Mouse (Mus musculus) heart, postnatal 0 days (tissue): ENCODE measurements around the gene 9330182O14Rik. TPM values are rescaled to one million over a fixed set of nuclear protein-coding genes. Genes with fewer than 3 reads are reported as not detected.

Source experiments
- ATAC-seq: fragments of 200-750 bp; cut with Nextera tagmentation; 2 replicates; pipeline ENCODE4 v1.8.0; 2017; ENCODE audit warnings: low read depth, moderate number of reproducible peaks, moderate library complexity; ENCODE audit not compliant: insufficient read depth
- DNase-seq: peaks from one replicate; pipeline ENCODE4 v3.0.0-alpha.2; 2016; ENCODE audit warnings: low spot score
- H3K27ac ChIP-seq: fragments of 300-500 bp; sonication (generic); 2 replicates; pipeline ENCODE4 v1.5.1; 2014; ENCODE audit warnings: low read depth, mild to moderate bottlenecking
- H3K27me3 ChIP-seq: fragments of 300-500 bp; sonication (generic); 2 replicates; pipeline ENCODE4 v1.6.1; 2014; ENCODE audit warnings: low read length, mixed read lengths; ENCODE audit not compliant: control insufficient read depth, insufficient read depth
- H3K36me3 ChIP-seq: fragments of 300-500 bp; sonication (generic); replicated peaks from 2 replicates; pipeline ENCODE4 v1.6.1; 2014; ENCODE audit warnings: low read length, mixed read lengths; ENCODE audit not compliant: control insufficient read depth, insufficient read depth
- H3K4me1 ChIP-seq: fragments of 300-500 bp; sonication (generic); 2 replicates; pipeline ENCODE4 v1.6.1; 2014; ENCODE audit warnings: antibody characterized with exemption; ENCODE audit not compliant: control insufficient read depth, insufficient read depth
- H3K4me2 ChIP-seq: fragments of 300-500 bp; sonication (generic); 2 replicates; pipeline ENCODE4 v1.6.1; 2014; ENCODE audit warnings: low read depth, mild to moderate bottlenecking, low read length, moderate library complexity
- H3K4me3 ChIP-seq: fragments of 300-500 bp; sonication (generic); 2 replicates; pipeline ENCODE4 v1.5.1; 2014; ENCODE audit warnings: low read depth, low read length
- H3K9ac ChIP-seq: fragments of 300-500 bp; sonication (generic); replicated peaks from 2 replicates; pipeline ENCODE4 v1.6.1; 2014; ENCODE audit warnings: low read depth, low read length, mixed read lengths
- H3K9me3 ChIP-seq: fragments of 300-500 bp; sonication (generic); replicated peaks from 2 replicates; pipeline ENCODE4 v1.6.1; 2016; ENCODE audit warnings: low read length; ENCODE audit not compliant: control insufficient read depth
- CTCF ChIP-seq: IDR thresholded peaks from 2 replicates; pipeline ENCODE4 v1.5.1; 2016; ENCODE audit warnings: antibody characterized with exemption, control low read depth, low read depth
- EP300 ChIP-seq: IDR thresholded peaks from 2 replicates; pipeline ENCODE4 v1.6.1; 2016; ENCODE audit warnings: antibody characterized with exemption, low read depth
- WGBS: fragments of 180-500 bp; shearing (Covaris S2); extraction: QIAGEN DNeasy Blood & Tissue Kit; methylation state at CpG from one replicate; pipeline ENCODE4 v1.1.7; 2014; 5-methylcytosine and 5-hydroxymethylcytosine counted together
- microRNA-seq: library from miRNA; unstranded; fragments of <30 nt; microRNA quantifications from one replicate; pipeline ENCODE4, GENCODE M21; 2016
- polyA plus RNA-seq: library from polyadenylated mRNA; unstranded; fragments of >200 nt; fragmentation: Nextera tagmentation; extraction: Ambion mirVana; gene quantifications from 2 replicates; pipeline ENCODE4 v1.2.1, GENCODE M21; 2015
- total RNA-seq: library from RNA; depleted of rRNA; stranded (reverse); fragments of >200 nt; gene quantifications from 2 replicates; pipeline ENCODE4 v1.2.3, GENCODE M21; 2014; ENCODE audit warnings: low replicate concordance

Gene 9330182O14Rik
- total and polyA plus RNA-seq, 2 experiments from 2014 or later = not detected

DNA sequence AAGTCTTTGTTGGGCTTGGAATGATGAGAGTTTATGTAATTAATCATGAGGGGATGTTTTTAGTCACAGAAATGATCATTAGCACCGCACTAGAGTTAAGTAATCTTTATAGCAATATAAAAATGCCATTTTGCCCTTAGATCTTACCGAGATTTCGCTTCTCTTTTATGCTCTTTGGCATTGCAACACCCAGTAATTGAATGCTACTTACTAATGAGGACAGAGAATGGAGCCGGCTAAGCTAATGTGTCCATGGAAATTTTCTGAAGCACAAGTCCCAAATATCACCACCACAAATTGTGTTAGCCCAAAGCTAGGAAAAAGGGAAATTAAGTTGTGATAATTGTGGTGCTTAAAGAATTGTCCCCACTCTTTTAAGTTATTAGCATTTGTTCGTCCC lies 34.9 kb downstream of the 9330182O14Rik start:
- H3K4me3 ChIP-seq = no peak overlapping the region
- ATAC-seq (no peak), DNase-seq (no peak)
- H3K4me2 ChIP-seq = no peak overlapping the region
- no peaks in the 10 kb centered on the region for H3K4me1 ChIP-seq
- H3K9me3 ChIP-seq = no peaks in the 10 kb centered on the region
- no peak overlapping the region for H3K27ac ChIP-seq
- no peak overlapping the region for H3K9ac ChIP-seq
- TF ChIP-seq EP300 (no peak), CTCF (no peak)
- no peaks in the 10 kb centered on the region for H3K27me3 ChIP-seq
- WGBS = 92% methylated on average over 5 of the region's 5 CpGs
- H3K36me3 ChIP-seq = no peaks in the 10 kb centered on the region

DNA sequence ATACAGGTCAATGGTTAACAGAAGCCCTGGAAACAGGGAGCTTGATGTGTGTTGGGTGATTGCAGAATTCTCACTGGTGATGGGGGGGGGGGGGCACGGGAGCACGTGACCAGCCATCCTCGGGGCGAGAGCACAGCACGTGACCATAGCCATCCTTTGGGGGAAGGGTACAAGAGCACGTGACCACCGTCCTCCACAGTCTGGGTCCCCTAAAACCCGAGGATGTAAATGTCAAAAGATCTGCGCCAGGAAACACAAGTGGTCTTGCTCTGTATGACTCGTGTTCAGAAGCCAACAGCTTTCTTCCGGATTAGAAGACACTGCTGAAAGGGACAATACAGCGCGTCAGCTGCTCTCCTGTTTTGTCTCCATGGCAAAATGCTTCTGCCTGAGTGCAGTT lies 35.5 kb downstream of the 9330182O14Rik start:
- Histone ChIP-seq H3K4me2 (0 out of 2 replicates have a peak overlapping the region, but pooled peaks have one; percentile 28), H3K9ac (no peak overlapping the region), H3K4me3 (no peak overlapping the region), H3K27me3 (no peaks in the 10 kb centered on the region), H3K9me3 (no peaks in the 10 kb centered on the region), H3K4me1 (no peaks in the 10 kb centered on the region), H3K36me3 (no peaks in the 10 kb centered on the region), H3K27ac (no peak overlapping the region)
- no peak for DNase-seq
- ATAC-seq = no peak
- 62% methylated on average over 13 of the region's 13 CpGs for WGBS
- no peak for TF ChIP-seq EP300
- no peak for TF ChIP-seq CTCF

DNA sequence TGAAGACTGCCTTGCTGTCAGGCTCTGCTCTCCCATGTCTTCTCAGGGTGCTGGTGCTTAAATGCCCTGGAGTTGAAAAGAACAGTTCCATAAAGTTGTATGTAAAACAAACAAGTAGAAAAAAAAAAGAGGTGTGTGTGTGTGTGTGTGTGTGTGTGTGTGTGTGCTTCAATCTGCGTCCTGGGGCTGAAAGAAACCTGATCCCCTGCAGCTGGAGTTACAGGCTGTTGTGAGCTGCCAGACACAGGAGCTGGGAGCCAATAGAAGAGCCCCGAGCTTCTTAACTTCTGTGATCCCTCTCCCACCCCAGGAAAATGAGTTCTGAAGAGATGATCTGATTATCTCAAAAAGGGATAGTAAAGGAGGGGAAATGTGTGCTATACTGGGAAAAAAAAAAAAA lies 45.3 kb downstream of the 9330182O14Rik start:
- H3K9me3 ChIP-seq = no peaks in the 10 kb centered on the region; the same call in 1 of the 2 replicates
- TF ChIP-seq CTCF = no peak
- TF ChIP-seq EP300 = no peak
- H3K4me3 ChIP-seq = no peak overlapping the region
- no peak overlapping the region for H3K4me2 ChIP-seq
- no peak for ATAC-seq
- H3K27ac ChIP-seq = no peak overlapping the region
- no peak for DNase-seq
- no peaks in the 10 kb centered on the region for H3K27me3 ChIP-seq
- H3K4me1 ChIP-seq = no peaks in the 10 kb centered on the region
- H3K9ac ChIP-seq = no peak overlapping the region
- 14% methylated on average over 2 of the region's 2 CpGs for WGBS
- no peaks in the 10 kb centered on the region for H3K36me3 ChIP-seq

DNA sequence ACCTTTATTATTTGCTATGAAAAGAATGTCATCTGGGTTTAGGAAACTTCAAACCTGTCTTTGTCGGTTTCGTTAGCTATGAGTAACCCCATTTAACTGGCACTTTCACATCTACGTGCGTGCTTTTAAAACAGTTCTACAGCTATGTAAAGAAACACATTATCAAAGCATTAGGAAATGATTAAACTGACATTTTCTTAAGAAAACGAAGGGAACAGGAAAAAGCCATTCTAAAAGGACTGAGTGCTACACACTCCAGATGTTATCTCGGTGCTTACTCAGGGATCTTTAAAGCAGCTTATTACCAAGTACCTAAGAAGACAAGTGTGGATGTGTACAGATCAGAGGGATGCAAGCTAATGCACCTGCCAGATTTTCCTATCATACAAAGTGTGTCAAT lies 52.9 kb downstream of the 9330182O14Rik start:
- ATAC-seq (no peak), DNase-seq (no peak)
- Histone ChIP-seq H3K27ac (no peak overlapping the region), H3K4me1 (no peaks in the 10 kb centered on the region), H3K27me3 (no peaks in the 10 kb centered on the region), H3K36me3 (no peaks in the 10 kb centered on the region), H3K4me2 (no peak overlapping the region), H3K9me3 (no peaks in the 10 kb centered on the region; the same call in 1 of the 2 replicates), H3K9ac (no peak overlapping the region), H3K4me3 (no peak overlapping the region)
- TF ChIP-seq EP300 (no peak), CTCF (no peak)
- WGBS = 57% methylated on average over 6 of the region's 6 CpGs

Small RNA genes lying within 50 kb of the gene (microRNA-seq; reads per million reads assigned to microRNA genes)
- gene Gm25958 = not detected
